17 mouse cellular contexts compared by ENCODE assay signal in genomic region chr5:67404919-67405318, GRCm38 (mm10). TPM values are rescaled to one million over a fixed set of nuclear protein-coding genes. Genes with fewer than 3 reads are reported as not detected.
DNase-seq lines count a peak whose midpoint lies in the region; ATAC-seq and TF ChIP-seq lines count a peak whose summit lies in the region.
"Had no signal": no experiment of that assay in that cellular context is flagged by ENCODE, and none has a peak within 500 bp of the region (broad histone marks: within the 10 kb centered on the region; RNA-seq: fewer than 3 reads in every experiment).

No protein-coding gene starts in this region.

- no peaks in the 10 kb centered on the region for H3K9me3 ChIP-seq in liver, embryonic 11.5 days (ENCODE audit: control insufficient read depth, low read length)
- H3K9me3 ChIP-seq: embryonic facial prominence, embryonic 12.5 days; forebrain, embryonic 15.5 days; G1E; hindbrain, embryonic 13.5 days had no signal

- H3K4me3 ChIP-seq in liver, embryonic 11.5 days (ENCODE audit: low read depth, low read length), result no peak overlapping the region
- H3K4me3 ChIP-seq in kidney, adult 2 months (ENCODE audit: insufficient read depth, low read depth, low read length), result no peak overlapping the region
- H3K4me3 ChIP-seq: embryonic facial prominence, embryonic 12.5 days; forebrain, embryonic 15.5 days; hindbrain, embryonic 13.5 days had no signal

- no peak for TF ChIP-seq POLR2A in kidney, adult 2 months (IDR thresholded peaks at IDR 0.05; ENCODE audit: low read depth, low read length)

- ATAC-seq in liver, embryonic 11.5 days (replicated peaks; ENCODE audit: low FRiP score), result 0 out of 2 replicates have a peak, but pooled peaks have one; percentile 31
- peak; percentile 38 for ATAC-seq in megakaryocyte progenitor cell, adult 5-6 weeks (replicated peaks; ENCODE audit: poor library complexity)
- ATAC-seq: forebrain, embryonic 15.5 days had no signal

- TF ChIP-seq CTCF in kidney, adult 2 months (conservative IDR thresholded peaks at IDR 0.05; ENCODE audit: insufficient read depth, insufficient read length, low read depth, low read length), result no peak

- no peak overlapping the region for H3K9ac ChIP-seq in liver, embryonic 11.5 days (ENCODE audit: low read depth, low read length)
- H3K9ac ChIP-seq: embryonic facial prominence, embryonic 12.5 days; forebrain, embryonic 15.5 days; hindbrain, embryonic 13.5 days had no signal

- no peak for DNase-seq in liver, embryonic 11.5 days (ENCODE audit: low spot score)
- DNase-seq in liver, result no peak
- DNase-seq in thymus, postnatal 0 days (ENCODE audit: low spot score), result peak; percentile 19
- DNase-seq in thymus, postnatal 14 days, result no peak
- DNase-seq in layer of hippocampus, postnatal 10 days (ENCODE audit: low spot score in 2 of 2), result no peak
- no peak for DNase-seq in kidney, adult 2 months
- DNase-seq: adrenal gland, postnatal 10 days; cerebellum, adult 11 months; cerebellum, adult 8-10 months; cerebellum, postnatal 14 days; gastrocnemius, postnatal 36 days; heart, postnatal 14 days had no signal

- H3K27me3 ChIP-seq in liver, embryonic 11.5 days (replicated peaks; ENCODE audit: control insufficient read depth, insufficient read depth, low read length), result no peaks in the 10 kb centered on the region
- no peaks in the 10 kb centered on the region for H3K27me3 ChIP-seq in kidney, adult 2 months (replicated peaks; ENCODE audit: control insufficient read depth, insufficient read depth, low read length)
- H3K27me3 ChIP-seq: embryonic facial prominence, embryonic 12.5 days; forebrain, embryonic 15.5 days; hindbrain, embryonic 13.5 days had no signal

- no peak overlapping the region for H3K27ac ChIP-seq in liver, embryonic 11.5 days (ENCODE audit: low read depth, low read length)
- H3K27ac ChIP-seq in kidney, adult 2 months (ENCODE audit: insufficient read depth, low read depth, low read length), result no peak overlapping the region
- H3K27ac ChIP-seq: embryonic facial prominence, embryonic 12.5 days; forebrain, embryonic 15.5 days; hindbrain, embryonic 13.5 days had no signal

- no peak overlapping the region for H3K4me2 ChIP-seq in liver, embryonic 11.5 days
- H3K4me2 ChIP-seq: embryonic facial prominence, embryonic 12.5 days; forebrain, embryonic 15.5 days; hindbrain, embryonic 13.5 days had no signal

- H3K36me3 ChIP-seq in liver, embryonic 11.5 days (ENCODE audit: control insufficient read depth, insufficient read depth, low read length), result no peaks in the 10 kb centered on the region
- no peaks in the 10 kb centered on the region for H3K36me3 ChIP-seq in kidney, adult 2 months (ENCODE audit: control insufficient read depth, insufficient read depth, low read length)
- H3K36me3 ChIP-seq: embryonic facial prominence, embryonic 12.5 days; forebrain, embryonic 15.5 days; G1E had no signal

- no peaks in the 10 kb centered on the region for H3K4me1 ChIP-seq in liver, embryonic 11.5 days (replicated peaks; ENCODE audit: control insufficient read depth, insufficient read depth, low read length)
- H3K4me1 ChIP-seq in kidney, adult 2 months (ENCODE audit: control insufficient read depth, insufficient read depth, low read length), result no peaks in the 10 kb centered on the region
- H3K4me1 ChIP-seq: embryonic facial prominence, embryonic 12.5 days; hindbrain, embryonic 13.5 days had no signal

- 53% methylated on average over 9 of the region's 9 CpGs for WGBS in liver, embryonic 11.5 days
- WGBS in kidney, adult 2 months, result 65% methylated on average over 9 of the region's 9 CpGs

RNA-seq across cellular contexts. Expression of gene Bend4, which starts 23.2 kb away (rescaled TPM):
- 6.6 and 6.7 TPM in 2 replicates for polyA plus RNA-seq in liver, embryonic 11.5 days (2014; fragmentation: Nextera tagmentation; extraction: Ambion mirVana)
- polyA plus RNA-seq in thymus, postnatal 0 days (2015; fragmentation: Nextera tagmentation; extraction: Ambion mirVana), result 0.67 and 0.92 TPM in 2 replicates
- total RNA-seq in megakaryocyte progenitor cell, adult 5-6 weeks (2015), result 1.1 and 1.5 TPM in 2 replicates
- total RNA-seq in megakaryocyte progenitor cell, adult 5-6 weeks (2017), result 1.4 and 1.6 TPM in 2 replicates
- total RNA-seq in layer of hippocampus, postnatal 10 days (2021), result 10 to 100 TPM; 12.2 to 12.8 TPM
- polyA plus RNA-seq in kidney, adult 2 months (2012; rRNA removed), result 0.18 and 0.33 TPM in 2 replicates
